Mouse (Mus musculus): ENCODE data around the gene Elmsan1.

Elmsan1 gene

DNA sequence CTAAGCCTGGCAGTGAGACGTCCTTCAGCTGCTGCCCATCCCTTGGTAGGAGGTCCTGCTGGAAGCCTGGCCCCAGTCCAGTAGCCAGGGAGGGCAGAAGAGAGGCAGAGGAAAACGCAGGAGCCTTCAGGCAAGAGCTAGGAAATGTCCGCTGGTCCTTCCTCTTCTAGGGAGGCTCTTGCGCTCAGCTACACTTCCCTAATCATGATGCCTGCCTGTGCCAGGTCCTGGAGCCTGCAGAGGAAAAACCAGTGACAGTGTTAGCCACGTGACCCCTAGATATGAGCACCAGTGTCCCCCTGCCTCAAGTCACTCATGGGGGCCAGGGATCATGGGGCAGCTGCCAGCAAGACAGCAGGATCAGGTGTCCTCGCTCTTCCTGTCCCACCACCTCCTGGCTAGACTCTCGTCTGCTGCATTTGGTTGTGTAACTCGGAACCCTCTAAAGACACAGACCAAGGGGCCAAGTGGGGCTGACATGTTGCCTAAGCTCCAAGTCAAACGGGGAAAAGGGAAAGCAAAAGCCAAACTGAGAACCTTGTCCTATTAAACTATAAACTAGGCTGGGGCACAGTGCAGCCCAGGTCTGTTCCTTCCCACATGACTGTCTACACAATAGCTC lies 44.4 kb downstream of the Elmsan1 start:
- no peak for DNase-seq

DNA sequence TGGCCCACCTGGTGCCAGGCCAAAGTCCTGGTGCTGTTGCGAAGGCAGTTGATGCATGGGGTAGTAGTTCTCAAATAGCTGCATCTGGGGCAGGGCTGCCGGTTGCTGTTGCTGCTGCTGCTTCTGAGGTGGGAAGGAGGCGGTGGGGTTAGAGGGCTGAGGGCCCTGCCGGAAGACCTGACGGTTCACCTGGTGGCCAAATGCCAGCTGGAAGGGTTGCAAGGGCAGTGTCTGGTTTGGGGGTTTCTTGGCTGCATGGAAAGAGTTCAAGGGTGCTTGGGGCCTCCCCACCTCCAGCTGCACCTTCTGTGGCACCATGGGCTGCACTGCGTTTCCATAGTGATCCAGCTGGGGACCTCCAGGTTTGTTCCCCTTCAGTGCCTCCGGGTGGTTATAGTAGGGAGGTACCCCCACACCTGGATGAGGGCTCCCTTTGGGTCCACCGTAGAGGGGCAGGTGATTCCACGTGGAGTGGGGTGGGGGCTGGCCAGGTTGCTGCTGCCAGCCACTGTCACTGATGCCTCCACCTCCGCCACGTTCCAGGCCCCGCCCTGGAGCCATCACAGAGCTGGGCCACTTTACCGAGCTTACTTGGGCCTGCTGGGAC lies 45.3 kb downstream of the Elmsan1 start:
- DNase-seq: no peak

DNA sequence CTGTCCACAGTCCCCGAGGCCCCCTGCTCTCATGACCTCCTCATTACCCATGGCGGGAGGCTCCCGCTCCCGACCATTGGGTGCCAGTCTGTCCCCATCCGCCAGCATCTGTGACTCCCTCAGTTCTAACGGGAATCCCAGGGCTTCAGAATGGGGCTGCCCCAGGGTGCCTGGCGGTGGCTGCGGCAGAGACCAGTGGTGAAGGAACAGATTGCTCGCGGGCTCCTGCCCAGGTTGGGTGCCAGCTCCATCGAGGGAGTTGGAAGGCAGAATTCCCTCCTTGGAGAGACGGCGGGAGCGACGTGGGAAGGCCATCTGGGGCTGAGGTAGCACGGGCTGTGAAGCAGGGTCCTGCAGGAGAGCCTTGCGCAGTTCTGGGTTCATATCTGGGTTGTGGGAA lies 45.8 kb downstream of the Elmsan1 start:
- no peak for DNase-seq

DNA sequence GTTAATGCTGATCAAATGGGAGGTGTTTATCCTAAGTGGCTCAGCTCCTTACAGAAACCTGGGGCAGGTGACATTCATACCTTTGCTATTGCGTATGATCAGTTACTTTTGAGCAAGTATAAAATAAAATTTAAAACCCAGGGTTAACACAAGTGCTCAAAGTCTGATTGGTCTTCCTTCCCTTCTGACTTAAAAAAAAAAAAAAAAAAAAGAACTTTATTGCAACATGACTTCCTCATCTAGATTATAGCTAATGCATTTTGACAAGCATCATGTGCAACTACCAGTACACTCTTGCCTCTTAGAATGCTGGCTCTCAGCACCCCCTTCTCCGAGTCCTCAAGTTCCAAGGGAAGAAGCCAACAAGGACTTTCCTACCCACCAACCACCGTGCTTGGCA lies 46.5 kb downstream of the Elmsan1 start:
- no peak for DNase-seq

DNA sequence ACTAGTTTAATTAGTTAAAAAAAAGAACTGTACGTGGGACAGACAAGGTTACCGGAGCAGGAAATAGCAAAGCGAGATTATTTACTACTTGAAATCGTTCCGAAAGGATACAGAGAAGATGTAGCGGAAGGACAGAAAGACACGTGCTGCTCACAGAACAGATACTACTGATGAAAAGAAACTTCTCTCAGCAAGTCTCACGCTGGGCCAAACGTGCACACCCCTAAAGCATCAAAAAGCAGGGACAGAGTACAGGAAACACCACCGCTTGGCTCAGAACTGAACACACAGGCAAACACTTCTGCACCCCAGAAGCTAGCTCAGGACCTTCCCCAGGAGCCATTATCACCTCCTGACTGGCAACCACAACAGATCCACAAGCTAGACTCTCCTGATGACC lies 48.1 kb downstream of the Elmsan1 start:
- DNase-seq: no peak

DNA sequence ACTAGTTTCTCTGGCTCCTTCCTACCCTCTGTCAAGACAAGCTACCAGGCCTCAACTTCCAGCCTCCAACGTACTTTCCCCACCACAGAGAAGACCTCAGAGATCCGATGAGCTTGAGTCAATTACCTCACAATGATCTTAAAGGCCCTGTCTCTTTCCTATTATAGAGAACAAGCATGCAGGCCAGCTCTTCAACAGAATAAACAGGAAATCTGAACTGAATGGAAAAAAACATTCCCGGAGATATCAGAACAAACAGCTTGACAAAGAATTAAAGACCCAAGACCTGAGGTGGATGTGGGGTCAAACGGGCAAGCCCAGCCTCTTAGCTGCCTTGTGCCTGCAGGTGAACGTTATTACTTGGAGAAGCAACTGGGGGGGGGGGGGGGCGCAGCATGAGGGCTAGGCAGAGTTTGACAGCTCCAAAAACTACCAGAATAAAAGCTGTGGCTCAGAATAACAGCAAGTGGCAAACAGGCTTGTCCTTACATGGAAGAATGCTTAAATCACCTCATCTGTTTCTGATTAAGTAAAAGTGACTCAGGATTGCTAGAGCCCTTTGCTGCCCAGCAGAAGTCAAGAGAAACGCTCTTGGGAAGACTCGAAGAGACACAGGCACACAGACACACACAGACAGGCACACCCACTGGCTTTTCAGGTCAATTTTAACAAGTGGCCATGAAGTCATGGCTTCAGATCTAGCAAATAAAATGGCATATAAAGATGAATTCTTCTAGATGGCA lies 52.9 kb downstream of the Elmsan1 start:
- DNase-seq: no peak

DNA sequence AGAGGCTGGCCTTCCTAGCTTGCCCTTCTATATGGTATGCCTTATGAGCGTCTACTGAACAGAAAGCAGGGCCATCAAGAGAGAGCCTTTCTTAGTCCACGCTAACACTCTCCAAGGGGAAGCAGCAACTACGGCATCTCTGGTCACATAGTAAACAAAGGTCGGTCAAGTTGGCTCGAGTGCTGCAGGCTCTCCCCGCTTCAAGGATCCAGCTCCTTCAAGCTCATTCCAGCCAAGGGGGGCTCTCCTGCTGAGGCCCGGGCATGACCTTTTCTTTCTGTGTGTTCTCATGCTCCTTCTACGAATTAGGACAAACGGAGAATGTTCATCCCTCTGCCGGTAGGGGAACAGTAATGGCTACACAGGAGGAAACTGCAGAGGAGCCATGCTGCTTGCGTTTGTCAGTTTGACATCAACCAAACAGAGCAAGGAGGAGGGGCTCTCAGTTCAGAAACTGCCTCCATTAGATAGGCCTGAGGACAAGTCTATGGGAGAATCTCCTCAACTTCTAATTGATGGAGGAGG lies 55.0 kb downstream of the Elmsan1 start:
- DNase-seq: no peak

DNA sequence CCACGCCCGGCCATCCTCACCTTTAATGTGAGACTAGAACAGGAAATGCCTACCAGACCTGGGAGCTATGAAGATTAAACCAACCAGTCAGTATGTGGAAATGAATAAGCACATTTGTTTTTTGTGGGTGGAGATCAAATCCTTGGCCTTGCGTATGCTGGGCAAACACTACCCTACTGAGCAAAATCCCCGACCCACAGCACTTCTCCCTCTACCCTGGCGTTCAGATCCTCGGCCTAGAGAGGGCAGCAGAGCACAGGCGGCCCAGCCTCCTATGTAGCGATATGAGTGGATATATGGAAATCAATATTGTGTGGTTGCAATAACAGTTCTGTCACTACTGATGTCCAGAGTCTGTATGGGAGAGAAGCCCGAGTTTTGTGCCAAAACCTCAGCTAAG lies 55.5 kb downstream of the Elmsan1 start:
- DNase-seq: no peak

DNA sequence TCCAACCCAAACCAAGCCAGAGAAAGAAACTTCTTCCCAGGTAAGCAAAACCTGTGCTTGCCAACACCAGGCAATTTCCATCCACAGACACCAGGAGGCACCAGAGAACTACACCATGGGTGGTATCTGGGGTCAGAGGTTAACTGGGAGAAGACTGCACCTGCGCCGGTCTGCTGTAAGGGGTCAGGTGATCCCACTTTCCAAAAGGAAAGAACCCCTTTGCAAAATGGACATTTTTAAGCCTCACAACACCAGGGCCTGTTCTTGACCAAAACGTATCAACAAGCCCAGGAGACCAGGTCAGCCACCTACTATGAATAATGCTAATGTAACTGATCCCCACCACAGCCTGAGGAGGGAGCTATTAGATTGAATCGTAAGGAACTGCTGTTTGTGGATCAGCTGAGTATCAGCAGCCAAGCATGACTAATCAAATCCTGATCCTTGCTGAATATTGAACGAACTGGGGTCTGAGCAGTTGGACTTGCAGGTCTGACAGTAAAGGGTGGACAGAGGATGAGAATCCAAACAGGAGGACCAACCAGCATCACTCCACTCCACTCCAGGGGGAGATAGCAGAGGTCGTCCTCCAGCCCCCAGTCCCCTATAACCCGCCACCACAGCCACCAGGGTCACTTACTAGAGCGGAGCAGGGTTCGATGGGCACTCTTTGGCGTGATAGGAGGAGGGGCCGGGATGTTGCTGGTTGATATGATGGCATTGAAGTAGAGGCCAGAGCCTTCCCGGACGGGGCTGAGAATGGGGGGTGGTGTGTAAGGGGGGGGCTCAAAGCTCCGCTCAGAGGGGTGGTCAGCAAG lies 56.9 kb downstream of the Elmsan1 start:
- no peak for DNase-seq

DNA sequence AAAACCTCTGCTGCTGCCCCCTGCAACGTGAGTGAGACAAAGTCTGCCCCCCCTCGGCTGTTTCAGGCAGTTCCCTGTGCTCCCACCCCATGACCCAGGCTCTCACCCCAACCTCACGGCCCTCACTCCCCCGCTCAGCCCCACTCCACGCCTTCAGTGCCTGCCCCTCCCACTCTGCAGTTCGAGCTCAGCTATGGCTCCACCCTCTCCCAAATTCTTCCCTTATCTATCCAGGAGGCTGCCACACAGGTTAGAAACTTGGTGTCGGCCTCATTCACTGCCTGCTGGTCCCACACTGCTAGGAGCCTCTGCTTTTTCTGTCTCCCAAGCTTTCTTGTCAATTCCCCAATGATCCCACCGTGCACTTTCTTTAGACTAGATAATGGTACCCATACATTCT lies 57.6 kb downstream of the Elmsan1 start:
- DNase-seq: no peak

DNA sequence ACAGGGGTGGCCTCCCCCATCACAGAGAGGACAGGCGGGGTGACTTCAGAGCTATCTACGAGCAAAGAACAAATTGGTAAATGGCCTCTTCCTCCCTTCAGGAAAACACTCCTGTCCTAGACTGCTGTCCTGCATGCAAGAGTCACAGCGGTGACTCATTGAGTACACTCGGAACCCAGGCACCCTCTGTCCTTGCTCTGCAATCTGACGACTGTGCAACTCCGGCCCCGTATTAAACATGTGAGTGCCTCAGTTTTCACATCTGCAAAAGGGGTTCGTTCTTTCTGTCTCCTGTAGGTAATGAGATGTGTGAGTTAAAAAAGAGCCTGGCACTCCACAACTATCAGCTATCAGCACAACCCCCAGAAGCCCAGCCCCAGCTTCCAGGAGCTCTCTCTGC lies 58.2 kb downstream of the Elmsan1 start:
- DNase-seq: no peak

DNA sequence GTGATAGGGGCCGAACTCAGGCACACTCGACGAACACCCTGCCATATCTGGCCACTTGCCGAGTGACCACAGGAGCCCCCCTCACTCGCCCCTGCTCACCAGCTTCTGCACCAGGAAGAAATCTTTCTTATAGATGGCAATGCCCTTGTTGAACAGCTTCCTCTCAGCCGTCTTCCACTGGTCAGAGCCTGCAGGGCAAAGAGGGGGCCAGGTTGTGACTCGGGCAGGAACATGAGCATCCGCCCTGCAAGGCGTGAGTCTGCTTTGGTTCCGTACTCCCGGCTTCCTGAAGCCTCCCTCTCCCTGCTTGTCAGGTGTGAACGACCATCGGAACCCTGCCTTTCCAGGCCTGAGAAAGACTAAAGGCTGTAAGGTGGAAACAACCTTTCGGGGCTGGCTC lies 60.5 kb downstream of the Elmsan1 start:
- no peak for DNase-seq

DNA sequence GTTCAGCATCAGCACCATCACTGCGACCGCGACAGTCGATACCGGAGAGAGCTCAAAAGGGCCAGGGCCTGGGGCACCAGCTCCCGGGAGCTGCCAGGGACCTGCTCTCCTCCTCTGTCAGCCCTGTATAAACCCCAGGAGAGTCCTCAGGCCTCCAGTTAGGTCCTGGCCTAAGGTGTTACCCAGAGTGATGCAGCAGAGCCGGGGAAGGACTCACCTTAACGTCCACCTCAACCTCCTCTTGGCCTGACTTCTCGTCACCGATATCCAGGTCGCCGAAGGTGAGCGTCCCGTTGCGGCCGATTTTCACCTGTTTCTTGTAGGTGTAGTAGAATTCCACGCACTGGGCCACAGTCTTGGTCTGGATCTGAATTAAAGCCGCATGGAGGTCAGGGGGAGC lies 62.5 kb downstream of the Elmsan1 start:
- DNase-seq: no peak

DNA sequence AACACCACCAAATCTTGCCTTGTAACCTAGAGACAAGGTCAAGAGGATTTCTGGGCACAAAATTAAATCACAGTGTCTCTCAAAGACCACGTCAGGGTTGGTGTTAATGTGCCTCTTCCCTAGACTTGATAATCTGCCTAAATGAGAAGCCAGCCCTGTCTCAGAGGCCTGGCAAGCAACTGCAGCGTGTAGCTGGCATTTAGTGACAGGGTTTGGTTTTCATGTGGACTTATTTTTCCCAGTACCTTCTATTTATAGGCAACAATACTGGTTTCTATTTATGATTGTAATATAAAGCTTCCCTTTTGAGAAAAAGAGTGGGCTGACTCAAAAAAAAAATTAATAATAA lies 63.2 kb downstream of the Elmsan1 start:
- no peak for DNase-seq

DNA sequence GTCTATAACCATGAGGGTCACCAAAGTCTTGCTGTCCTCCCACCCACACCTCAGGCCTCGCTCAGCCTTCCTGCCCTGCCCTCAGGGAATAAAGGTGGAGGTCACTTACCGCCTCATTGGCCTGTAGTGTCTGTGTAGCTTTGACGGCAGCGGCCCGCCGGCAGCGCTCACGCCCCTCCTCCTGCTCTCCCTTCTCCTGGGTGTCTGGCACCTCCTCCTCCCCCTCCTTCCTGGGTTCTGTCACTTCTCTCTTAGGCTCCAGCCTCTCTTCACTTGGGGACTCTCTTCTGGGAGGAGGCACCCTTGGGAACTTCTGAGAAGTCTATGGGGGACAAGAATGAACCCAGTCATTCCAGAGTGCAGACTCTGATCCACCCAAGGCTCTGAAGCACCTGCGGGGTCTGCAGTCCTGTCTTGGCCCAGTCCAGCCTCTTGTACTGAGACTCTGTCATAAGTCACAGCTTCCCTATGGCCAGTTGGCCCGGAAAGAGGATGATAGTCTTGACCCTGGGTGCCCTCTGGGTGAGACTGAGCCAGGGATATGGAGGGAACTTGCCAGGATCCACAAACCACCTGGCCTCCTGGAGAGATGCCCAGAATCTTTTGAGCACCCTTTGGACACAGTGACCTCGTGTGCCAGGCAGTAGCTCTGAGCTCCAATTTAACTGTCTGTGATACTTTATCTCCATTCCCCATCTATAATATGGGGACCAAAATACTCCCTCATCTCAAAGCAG lies 63.7 kb downstream of the Elmsan1 start:
- no peak for DNase-seq

DNA sequence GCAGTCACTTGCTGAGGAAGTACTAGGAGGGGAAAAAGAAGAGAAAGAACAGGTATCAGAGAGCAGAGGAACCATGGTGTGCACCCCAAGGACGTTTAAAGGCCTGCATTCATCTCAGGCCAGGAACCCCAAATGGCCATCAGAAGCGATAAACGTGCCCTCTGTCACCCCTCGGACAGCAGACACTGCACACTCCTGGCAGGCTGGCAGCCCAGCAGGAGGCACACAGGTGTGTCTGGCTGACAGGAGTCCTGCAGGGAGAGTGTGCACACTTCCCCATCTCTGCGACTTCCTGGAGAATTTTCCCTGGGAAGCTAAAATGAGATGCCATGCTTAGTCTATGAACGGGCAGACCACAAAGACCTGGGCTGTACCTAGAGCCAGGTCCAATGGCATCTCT lies 65.3 kb downstream of the Elmsan1 start:
- no peak for DNase-seq

DNA sequence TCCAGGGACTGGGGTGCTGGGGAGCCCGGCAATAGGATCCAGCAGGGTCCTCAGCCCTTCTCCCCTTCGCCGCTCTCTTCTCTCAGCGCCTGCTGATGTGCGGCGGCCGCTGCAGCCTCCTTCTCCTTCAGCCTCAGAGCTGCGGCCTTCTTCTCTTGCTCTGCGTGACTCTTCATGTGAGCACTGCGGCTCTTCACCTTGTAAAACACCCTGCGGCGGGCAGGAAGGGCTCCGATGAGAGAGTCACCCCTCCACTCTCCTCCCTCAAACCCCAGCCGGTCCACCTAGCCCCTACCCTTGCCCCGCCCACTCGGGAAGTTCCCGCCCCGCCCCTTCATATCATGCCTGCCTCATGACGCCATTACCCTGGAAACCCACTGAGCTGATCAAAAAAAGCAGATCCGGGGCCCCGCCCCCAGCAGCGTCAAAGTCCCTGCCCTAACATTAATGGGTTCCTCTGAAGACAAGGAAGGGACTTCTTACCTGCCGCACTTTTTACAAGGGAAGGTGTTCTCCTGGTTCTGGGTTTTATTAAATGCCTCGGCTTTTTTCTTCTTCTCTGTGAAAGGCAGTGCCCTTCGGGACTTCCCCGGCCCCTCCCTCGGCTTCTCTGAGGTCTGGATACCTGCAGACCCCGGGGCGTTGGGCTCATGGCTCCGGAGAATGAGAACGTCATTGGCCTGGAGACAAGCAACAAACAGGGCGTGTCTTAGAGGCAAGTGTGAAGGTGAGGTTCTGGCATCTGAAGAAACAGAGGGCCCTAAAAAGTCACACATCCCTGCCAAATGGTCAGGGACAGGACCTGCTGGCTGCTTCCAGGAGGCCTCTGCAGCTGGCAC lies 66.1 kb downstream of the Elmsan1 start:
- DNase-seq: no peak

DNA sequence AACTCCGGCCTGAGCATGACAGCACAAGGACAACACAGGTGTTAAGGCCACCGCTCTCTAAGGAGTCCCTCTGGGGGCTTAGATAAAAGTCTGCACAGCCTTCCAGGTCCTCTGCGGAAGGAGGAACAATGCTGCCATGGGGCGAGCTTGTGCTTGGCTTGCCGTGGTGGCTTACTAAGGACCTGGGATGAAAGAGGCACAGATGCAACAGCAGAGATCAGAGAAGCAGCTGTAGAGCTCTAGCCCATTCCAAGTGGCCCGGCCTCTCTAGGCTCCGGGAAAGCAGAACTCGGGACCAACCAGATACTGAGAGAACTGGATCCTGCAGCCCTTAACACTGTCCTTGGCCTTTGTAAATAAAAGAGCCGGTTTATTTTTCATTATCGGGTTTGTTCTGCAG lies 66.8 kb downstream of the Elmsan1 start:
- DNase-seq: no peak

DNA sequence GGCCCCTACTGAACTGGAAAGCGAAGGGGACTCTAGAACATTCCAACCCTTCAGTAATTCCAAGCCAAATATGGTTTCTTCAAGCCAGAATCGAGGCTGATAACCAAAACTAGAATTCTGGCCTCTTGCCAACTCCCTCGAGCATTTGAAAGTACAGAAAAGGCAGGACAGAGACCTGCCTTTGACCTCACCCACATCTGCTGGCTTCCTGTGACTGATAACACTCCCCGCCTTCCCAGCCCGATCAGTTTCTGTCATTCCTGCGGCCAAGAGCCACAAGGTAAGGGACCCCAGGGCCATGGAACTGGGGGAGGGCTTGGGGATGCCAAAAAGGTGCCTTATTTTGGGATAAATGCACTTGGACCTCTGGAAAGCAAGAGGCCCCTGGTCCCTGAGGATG lies 67.7 kb downstream of the Elmsan1 start:
- DNase-seq: no peak

DNA sequence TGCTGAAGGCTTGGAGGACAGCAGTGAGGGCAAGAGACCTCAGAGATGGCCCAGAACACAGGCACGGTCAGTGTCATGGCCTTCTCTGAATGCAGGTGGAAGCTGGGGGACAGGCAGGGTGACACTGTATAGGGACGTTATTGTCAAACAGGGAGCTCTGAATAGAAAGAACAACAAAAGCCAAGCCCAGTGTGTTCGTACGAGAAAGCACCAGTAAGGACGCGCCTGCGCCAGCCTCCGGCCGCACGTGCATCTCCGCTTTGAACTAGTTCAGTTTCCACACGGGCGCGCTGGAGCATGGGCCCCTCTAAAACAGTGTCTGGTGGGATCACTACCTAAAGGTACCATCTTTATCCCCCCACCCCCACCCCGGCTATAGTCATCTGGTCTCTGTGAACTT lies 68.7 kb downstream of the Elmsan1 start:
- DNase-seq: no peak

DNA sequence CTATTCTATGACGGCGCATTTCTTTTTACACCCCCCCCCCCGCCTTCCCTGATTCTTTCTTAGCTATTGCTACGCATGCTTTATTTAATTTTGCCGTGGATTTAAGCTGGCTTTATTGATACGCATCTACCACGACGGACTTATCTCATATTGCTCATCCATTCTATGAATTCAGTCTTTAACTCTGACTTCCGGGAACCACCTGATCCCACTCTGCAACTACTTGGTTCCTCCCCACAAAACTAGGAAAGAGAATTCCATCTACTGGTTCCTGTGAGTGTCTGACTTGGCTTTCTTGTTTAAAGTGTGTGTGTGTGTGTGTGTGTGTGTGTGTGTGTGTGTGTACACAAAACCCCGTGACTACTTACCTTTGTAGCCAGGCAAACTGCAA lies 70.1 kb downstream of the Elmsan1 start:
- no peak for DNase-seq

Measured in right cerebral cortex, postnatal 25 days (tissue).